Mouse (Mus musculus) layer of hippocampus, postnatal 14 days (tissue): Measurements from ENCODE around the gene Sord. TPM values are rescaled to one million over a fixed set of nuclear protein-coding genes. Genes with fewer than 3 reads are reported as not detected.
A peak's percentile ranks its signal among the peaks of the same experiment; 100 is the strongest.

Source experiments
- DNase-seq, 2 experiments: peaks; one replicate each; pipeline ENCODE4 v3.0.0; 2021 to 2022; ENCODE audit warnings: low spot score in 2 of 2, mixed read lengths in 1 of 2
- total RNA-seq, 2 experiments: library from RNA; stranded (reverse); gene quantifications; 2 replicates each; pipeline ENCODE4 v1.2.3; 2021

Sord gene
- total RNA-seq, 2 experiments from 2014 or later = 12.2 to 13.4 TPM

DNA sequence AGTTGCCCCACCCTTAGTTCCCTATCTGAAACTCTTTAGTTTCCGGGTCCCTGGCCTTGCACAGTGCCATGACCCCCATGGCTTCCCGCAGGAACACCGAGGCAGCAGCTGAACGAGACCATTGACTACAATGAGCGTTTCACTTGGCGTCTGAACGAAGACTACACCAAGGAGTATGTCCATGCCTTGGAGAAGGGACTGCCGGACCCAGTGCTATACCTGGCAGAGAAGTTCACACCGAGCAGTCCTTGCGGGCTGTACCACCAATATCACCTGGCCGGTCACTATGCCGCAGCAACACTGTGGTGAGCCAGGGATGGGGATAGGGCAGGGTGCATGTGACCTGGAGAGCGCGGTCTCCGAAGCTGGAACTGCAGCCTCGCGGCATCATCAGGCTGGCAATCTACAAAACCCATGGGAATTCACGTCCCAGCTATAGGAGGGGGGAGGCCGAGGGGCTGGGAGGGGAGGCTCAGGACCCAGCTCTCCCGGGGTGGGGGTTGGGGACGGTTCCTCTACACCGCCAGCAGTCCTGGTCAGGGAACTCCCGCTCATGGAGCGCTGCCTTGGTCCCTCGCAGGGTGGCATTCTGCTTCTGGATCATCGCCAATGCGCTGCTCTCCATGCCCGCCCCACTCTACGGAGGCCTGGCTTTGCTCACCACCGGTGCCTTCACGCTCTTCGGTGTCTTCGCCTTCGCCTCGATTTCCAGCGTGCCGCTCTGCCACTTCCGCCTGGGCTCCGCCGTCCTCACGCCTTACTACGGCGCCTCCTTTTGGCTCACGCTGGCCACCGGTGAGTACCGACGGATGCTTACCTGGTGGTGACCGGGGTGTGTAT lies 66.8 kb downstream of the Sord start:
- DNase-seq = no peak

DNA sequence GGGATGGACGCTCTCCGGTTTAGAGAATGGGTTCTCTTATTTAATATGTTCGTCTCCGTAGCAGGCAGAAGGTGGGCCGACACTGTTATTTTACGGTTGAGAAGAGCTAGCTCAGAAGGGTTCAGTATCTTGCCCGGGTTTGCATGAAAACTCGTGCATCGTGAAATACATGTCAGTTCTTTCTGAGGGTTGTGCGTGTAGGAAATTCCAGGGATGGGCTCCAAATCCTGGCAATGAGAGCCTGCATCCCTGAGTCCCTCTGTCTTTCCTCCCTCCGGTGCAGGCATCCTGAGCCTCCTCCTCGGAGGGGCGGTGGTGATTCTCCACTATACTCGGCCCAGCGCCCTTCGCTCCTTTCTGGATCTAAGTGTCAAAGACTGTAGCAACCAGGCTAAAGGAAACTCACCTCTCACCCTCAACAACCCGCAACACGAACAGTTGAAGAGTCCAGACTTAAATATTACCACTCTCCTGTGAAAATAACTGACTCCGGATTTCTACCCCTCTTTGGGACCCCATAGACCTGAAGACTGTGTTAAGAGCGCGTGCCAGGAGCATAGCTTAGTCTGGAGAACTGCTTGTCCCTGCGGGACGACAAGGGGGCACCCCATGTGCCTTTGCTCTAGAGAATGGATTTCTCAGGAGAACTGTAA lies 67.5 kb downstream of the Sord start:
- DNase-seq = no peak

DNA sequence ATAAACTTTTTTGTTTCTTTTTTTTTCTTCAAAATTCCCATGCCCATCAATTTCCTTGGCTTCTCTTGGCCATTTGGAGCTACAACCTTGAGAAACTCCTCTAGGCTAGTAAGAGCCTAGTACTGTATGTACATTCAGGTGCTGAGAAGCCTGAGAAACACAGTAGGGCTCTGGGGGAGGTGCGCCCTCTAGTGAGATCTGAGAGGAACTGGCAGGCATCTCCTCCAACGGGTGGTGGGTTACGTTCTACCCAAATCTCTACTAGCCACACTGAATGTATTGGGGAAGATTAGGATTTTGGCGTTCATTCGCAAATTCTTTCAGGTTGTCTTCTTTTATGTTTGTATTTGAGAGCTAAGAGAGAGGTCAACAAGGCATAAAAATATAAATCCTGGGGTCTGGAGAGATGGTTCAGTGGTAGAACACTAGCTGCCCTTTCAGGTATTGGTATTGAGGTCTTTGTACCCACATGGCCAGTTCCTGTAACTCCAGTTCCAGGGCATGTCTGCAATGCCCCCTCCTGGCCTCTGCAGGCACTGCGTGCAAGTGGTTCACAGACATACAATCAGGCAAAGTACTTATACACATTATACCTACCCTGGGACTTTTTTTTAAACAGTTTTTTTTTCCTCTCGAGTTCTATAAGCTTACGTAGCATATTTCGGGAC lies 68.2 kb downstream of the Sord start:
- peak; percentile 46 to 76 for DNase-seq

DNA sequence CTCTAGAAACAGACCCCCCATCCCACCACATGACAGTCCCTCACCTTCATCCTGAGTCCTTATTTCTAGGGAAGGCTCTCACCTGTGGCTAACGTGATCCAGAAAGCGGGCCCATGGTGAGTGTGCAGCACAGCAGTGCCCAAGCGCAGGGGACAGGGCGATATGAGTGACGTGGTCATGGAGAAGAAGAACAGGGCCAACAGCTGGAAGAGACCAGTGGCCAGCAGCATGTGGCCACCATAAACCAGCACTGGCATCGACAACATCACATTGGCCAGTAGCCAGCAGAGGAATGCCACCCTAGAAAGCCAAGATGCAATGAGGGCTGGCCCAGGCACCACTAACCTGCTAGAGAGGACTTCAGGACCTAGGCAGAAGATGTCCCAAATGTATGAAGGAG lies 70.0 kb downstream of the Sord start:
- no peak for DNase-seq

DNA sequence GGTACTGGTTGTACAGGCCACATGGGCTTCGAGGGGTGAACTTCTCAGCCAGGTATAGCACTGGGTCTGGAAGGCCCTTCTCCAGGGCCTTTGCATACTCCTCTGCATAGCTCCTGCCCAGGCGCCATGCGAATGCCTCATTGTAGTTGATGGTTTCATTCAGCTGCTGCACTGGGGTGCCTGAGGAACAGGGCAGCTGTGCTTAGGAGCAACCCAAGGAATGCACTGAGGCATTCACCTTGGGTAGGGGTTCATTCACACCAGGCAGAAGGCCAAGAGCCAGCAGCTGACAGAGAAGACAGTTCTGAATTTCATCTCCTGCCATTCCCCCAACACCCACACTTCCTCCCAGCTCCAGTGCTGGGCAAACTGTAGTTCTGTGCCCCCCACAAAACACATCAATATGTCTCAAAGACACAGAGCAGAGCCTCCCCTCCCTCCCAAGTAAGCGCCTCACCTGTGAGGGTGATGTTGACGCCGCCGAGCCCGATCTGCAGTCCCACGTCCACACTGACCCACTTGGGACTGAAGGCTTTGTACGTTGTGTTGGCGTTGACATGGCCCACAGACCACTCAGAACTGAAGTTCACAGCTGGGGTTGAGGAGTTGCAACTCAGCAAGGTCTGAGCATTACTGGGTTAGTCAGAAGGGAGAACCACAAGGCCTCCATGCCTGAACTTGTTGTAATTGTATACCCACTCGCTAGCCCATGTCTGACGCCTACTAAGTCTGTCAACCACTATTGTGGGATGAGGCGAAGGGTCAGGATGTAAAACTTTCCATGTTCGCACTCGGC lies 70.7 kb downstream of the Sord start:
- DNase-seq = no peak

DNA sequence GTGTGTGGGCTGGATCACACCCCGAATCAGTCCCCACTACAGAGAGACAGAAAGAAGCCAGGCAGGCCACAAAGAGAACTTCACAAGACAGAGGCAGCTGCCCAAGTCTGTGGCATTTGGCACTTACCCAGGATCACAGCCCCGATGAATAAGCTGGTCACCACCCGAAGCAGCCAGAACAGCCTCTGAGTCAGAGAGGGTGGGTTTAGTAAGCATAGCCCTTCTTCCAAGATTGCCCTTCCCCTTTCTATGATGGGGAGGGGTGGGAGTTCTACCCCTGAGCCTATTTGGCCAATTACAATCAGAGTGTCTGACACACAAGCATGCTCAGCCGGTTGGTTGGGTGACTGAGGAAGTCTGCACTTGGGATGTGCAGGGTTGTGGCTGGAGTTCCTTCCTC lies 71.6 kb downstream of the Sord start:
- peak in 1 of 2 experiments; percentile 39 for DNase-seq

DNA sequence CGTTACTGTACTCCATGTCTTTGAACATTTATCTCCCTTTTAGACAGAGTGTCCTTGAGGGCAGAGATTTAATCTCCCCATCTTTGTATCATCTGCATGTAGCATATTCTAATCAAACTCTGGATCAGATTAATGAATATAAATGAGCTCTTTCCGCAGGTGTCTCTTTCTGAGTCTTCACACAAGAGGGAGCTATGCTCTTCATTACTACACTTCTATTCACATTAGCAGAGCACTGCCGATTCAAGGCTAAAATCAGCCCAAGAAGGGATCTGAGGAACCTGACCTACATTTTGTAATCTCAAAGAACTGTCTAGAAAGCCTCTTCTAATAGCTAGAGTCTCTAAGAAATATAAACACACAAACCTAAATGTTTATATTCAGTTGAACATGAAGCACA lies 75.1 kb downstream of the Sord start:
- no peak for DNase-seq

DNA sequence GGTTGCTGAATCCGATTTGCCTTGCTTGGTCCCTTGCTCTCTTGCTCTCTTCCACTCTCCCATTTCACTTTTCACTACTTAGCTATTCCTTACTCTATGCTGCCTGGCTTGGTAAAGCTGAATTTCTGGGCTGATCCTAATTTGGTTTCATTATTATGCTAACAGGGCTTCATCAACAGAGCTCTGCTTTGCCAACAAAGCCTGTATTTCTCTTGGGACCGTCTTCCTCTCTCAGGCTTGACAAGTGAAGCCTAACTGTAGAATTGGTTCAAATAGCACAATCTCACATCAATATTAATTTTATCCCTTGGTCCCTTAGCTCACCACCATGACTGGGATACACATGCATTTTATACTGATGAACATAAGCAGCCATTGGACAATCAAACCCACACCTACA lies 77.0 kb downstream of the Sord start:
- DNase-seq = no peak

DNA sequence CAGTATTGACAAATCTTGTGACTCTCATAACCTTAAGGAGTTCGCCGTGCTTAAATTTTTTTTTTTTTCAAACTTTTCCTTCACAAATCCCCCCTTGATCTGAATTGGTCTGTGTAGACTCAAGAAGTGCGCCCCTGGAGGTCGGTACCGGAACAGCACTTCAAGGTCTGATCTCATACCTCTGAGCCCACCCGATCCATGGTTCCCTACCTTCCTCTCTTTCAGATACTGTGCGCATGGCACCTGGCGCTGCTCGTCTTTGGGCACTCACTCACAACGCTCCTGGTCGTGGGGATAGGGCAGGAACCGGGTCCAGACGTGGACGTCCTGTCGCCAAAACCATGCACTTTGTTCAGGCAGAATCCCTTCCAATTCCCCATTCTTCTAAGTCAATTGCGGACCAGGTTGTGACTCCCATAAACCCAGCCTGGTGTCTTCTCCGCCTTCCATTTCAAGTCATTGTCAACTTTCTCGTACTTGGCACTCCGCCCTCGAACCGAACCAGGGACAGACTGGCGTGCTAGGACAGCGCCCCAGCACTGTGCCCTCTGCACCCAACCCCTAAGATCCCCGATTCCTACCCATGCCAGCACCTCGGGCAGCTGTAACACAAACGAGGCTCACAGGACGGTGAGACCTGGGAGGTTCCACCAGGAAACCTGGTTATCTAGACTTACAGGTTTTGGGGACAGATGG lies 78.3 kb downstream of the Sord start:
- peak in 1 of 2 experiments; percentile 35 for DNase-seq

DNA sequence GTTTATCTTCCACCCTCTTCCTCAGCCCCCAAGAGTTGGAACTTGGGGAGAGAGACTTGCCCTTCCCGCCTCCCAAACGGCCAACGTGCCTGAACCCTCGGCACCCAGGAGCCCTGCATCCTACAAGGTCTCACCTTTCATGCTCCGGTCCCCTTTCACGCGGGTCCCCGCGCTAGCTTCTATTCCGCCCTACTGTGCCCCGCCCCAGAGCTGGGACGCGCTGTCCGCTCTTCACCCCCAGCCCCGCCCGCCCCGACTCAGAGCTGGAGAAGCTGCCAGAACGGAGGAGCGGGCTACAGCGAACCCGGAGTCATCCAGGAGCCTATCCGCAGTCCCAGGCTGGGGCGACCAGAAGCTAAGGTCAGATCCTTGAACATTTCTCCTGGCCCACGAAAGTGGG lies 79.0 kb downstream of the Sord start, which contains the start of gene Duoxa1:
Gene Duoxa1 (minus strand): TSS at position 195 of the 400 bp plus-strand sequence.
- DNase-seq = no peak

Other genes starting within 250 kb of the Sord start
- 10 to 100 TPM; 21.0 to 21.3 TPM for gene Eif3j1, start 206.2 kb upstream of the Sord start, total RNA-seq
- gene Spg11, start 116.4 kb upstream of the Sord start, total RNA-seq = 10 to 100 TPM; 17.3 to 19.7 TPM
- gene B2m, start 87.1 kb upstream of the Sord start, total RNA-seq = 10 to 100 TPM; 70.8 to 93.3 TPM
- gene Trim69, start 74.0 kb upstream of the Sord start, total RNA-seq = not detected
- under 1 TPM in 1 of 2 experiments, not detected in 1; 0.26 TPM for gene Patl2, start 48.6 kb upstream of the Sord start, total RNA-seq
- not detected for gene Terb2, start 48.5 kb upstream of the Sord start, total RNA-seq
- gene Duox2, start 63.7 kb downstream of the Sord start, total RNA-seq = under 1 TPM in 1 of 2 experiments, not detected in 1; 0.09 TPM
- not detected for gene Duoxa2, start 64.2 kb downstream of the Sord start, total RNA-seq
- gene Duoxa1, start 79.0 kb downstream of the Sord start, total RNA-seq = not detected
- not detected for gene Duox1, start 80.9 kb downstream of the Sord start, total RNA-seq
- 10 to 100 TPM; 57.5 to 65.2 TPM for gene Shf, start 134.4 kb downstream of the Sord start, total RNA-seq
- gene Slc28a2, start 191.7 kb downstream of the Sord start, total RNA-seq = not detected